Mouse (Mus musculus): ENCODE measurements around the gene Clasp2. TPM values are rescaled to one million over a fixed set of nuclear protein-coding genes. Genes with fewer than 3 reads are reported as not detected.
"Not testable (repeated sequence)": the region's sequence is repeated elsewhere in the genome, so short reads cannot be mapped to it uniquely, and the experiment has no call there.

Gene Clasp2
- polyA plus RNA-seq, 1 experiment from 2014 or later: 12.7 TPM

DNA sequence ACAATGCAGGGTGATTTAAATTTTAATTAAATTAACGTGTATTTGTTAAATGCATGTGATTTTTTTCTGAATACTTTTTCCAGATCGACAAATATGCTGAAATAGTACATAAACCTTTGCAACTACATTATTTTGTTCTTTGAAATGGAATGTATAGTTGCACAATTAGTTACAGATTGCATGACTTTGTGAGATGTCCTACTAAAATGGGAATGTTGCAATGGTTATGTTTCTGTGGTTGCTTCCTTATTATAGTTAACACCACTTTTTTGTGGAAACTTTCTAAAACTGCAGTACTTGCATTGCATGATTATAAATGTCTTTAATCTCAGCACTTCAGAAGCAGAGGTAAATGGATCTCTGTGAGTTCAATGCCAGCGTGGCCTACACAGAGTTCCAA, 153.6 kb downstream of the Clasp2 start:
- Histone ChIP-seq H3K27me3 (ENCODE audit: insufficient read depth, low read length) (no peaks in the 10 kb centered on the region), H3K27ac (no peak overlapping the region), H3K9me3 (replicated peaks; ENCODE audit: low read length) (no peaks in the 10 kb centered on the region), H3K4me1 (replicated peaks; ENCODE audit: insufficient read depth, low read length) (no peaks in the 10 kb centered on the region), H3K4me3 (replicated peaks; ENCODE audit: low read depth, low read length) (no peak overlapping the region), H3K4me2 (ENCODE audit: low read length) (no peak overlapping the region), H3K36me3 (ENCODE audit: insufficient read depth, low read length) (0 out of 2 replicates have a peak, but pooled peaks cover 4% of the 10 kb centered on the region), H3K9ac (ENCODE audit: low read depth, low read length) (no peak overlapping the region)
- ATAC-seq (replicated peaks; ENCODE audit: low FRiP score, low read depth): no peak
- WGBS: 95% methylated on average over 3 of the region's 3 CpGs
- TF ChIP-seq CTCF (IDR thresholded peaks at IDR 0.05; ENCODE audit: low read depth): no peak
- no peak for DNase-seq (ENCODE audit: low spot score)

GRCm38 (mm10) chr9:113903136-113903535, 161.9 kb downstream of the Clasp2 start:
- no peaks in the 10 kb centered on the region for H3K4me1 ChIP-seq (replicated peaks; ENCODE audit: insufficient read depth, low read length)
- no peak overlapping the region for H3K9ac ChIP-seq (ENCODE audit: low read depth, low read length)
- ATAC-seq (replicated peaks; ENCODE audit: low FRiP score, low read depth) (no peak), DNase-seq (ENCODE audit: low spot score) (peak; percentile 15)
- no peak overlapping the region for H3K4me2 ChIP-seq (ENCODE audit: low read length)
- H3K9me3 ChIP-seq (replicated peaks; ENCODE audit: low read length): no peaks in the 10 kb centered on the region
- H3K27ac ChIP-seq: no peak overlapping the region
- peaks cover 24% of the 10 kb centered on the region for H3K36me3 ChIP-seq (ENCODE audit: insufficient read depth, low read length)
- no peak overlapping the region for H3K4me3 ChIP-seq (replicated peaks; ENCODE audit: low read depth, low read length)
- no peak for TF ChIP-seq CTCF (IDR thresholded peaks at IDR 0.05; ENCODE audit: low read depth)
- no peaks in the 10 kb centered on the region for H3K27me3 ChIP-seq (ENCODE audit: insufficient read depth, low read length)
- WGBS: 66% methylated on average over 4 of the region's 4 CpGs

GRCm38 (mm10) chr9:113904315-113904714, 163.0 kb downstream of the Clasp2 start:
- DNase-seq (ENCODE audit: low spot score); H3K4me1 ChIP-seq (replicated peaks; ENCODE audit: insufficient read depth, low read length); H3K9me3 ChIP-seq (replicated peaks; ENCODE audit: low read length); H3K27ac ChIP-seq; H3K4me3 ChIP-seq (replicated peaks; ENCODE audit: low read depth, low read length); H3K27me3 ChIP-seq (ENCODE audit: insufficient read depth, low read length); H3K4me2 ChIP-seq (ENCODE audit: low read length); ATAC-seq (replicated peaks; ENCODE audit: low FRiP score, low read depth); H3K9ac ChIP-seq (ENCODE audit: low read depth, low read length): not testable (repeated sequence)
- peaks cover 31% of the 10 kb centered on the region for H3K36me3 ChIP-seq (ENCODE audit: insufficient read depth, low read length)
- WGBS: 94% methylated on average over 6 of the region's 6 CpGs
- peak; percentile 54 for TF ChIP-seq CTCF (IDR thresholded peaks at IDR 0.05; ENCODE audit: low read depth)

DNA sequence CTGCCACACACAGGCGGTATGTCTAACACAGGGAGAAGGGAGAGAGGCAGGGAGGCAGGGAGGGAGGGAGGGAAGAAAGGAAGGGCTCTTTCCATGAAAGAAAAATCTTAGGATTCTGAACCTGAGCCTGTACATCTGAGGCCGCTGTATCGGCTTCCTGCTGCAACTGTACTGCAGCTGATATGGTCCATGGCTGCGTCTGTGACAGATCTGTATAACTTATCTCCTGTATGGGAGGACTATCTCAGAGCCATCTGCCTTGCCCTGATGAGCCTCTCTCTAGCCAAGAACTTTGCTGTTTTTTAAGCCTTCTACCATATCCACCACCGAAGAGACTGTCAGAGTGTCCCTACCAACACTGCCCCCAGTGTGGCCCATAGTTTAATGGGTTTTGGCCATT, 174.5 kb downstream of the Clasp2 start:
- no peaks in the 10 kb centered on the region for H3K27me3 ChIP-seq (ENCODE audit: insufficient read depth, low read length)
- TF ChIP-seq CTCF (IDR thresholded peaks at IDR 0.05; ENCODE audit: low read depth): no peak
- no peaks in the 10 kb centered on the region for H3K4me1 ChIP-seq (replicated peaks; ENCODE audit: insufficient read depth, low read length)
- H3K4me3 ChIP-seq (replicated peaks; ENCODE audit: low read depth, low read length): no peak overlapping the region
- H3K9me3 ChIP-seq (replicated peaks; ENCODE audit: low read length): no peaks in the 10 kb centered on the region
- no peak for ATAC-seq (replicated peaks; ENCODE audit: low FRiP score, low read depth)
- H3K9ac ChIP-seq (ENCODE audit: low read depth, low read length): no peak overlapping the region
- DNase-seq (ENCODE audit: low spot score): no peak
- WGBS: 96% methylated on average over 5 of the region's 5 CpGs
- no peak overlapping the region for H3K4me2 ChIP-seq (ENCODE audit: low read length)
- peaks cover 29% of the 10 kb centered on the region; the same call in 1 of the 2 replicates for H3K36me3 ChIP-seq (ENCODE audit: insufficient read depth, low read length)
- no peak overlapping the region for H3K27ac ChIP-seq

DNA sequence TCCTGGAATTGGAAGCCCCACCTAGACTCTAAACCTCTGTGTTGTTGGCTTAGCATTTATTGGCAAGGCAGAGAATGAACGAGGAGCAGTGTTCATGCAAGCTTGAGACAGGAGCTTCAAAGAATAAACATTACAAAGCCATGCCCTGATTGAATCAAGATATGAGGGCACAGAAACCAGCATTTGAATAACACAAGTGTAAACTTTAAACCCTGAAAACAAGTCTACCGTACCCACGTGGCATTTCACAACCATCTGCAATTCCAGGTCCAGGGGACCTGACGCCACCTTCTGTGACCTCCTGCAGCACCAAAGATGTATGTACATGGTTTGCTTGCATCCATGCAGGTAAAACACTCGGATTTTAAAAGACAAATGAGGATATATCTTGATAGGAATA, 181.4 kb downstream of the Clasp2 start:
- no peak for ATAC-seq (replicated peaks; ENCODE audit: low FRiP score, low read depth)
- no peak overlapping the region for H3K4me3 ChIP-seq (replicated peaks; ENCODE audit: low read depth, low read length)
- H3K27ac ChIP-seq: no peak overlapping the region
- peaks cover 6% of the 10 kb centered on the region; the same call in 1 of the 2 replicates for H3K36me3 ChIP-seq (ENCODE audit: insufficient read depth, low read length)
- no peaks in the 10 kb centered on the region for H3K9me3 ChIP-seq (replicated peaks; ENCODE audit: low read length)
- no peak for TF ChIP-seq CTCF (IDR thresholded peaks at IDR 0.05; ENCODE audit: low read depth)
- DNase-seq (ENCODE audit: low spot score): no peak
- WGBS: 92% methylated on average over 5 of the region's 5 CpGs
- H3K9ac ChIP-seq (ENCODE audit: low read depth, low read length): no peak overlapping the region
- no peak overlapping the region for H3K4me2 ChIP-seq (ENCODE audit: low read length)
- H3K27me3 ChIP-seq (ENCODE audit: insufficient read depth, low read length): no peaks in the 10 kb centered on the region
- no peaks in the 10 kb centered on the region for H3K4me1 ChIP-seq (replicated peaks; ENCODE audit: insufficient read depth, low read length)

GRCm38 (mm10) chr9:113924883-113925282, 183.6 kb downstream of the Clasp2 start:
- Histone ChIP-seq H3K4me1 (replicated peaks; ENCODE audit: insufficient read depth, low read length) (no peaks in the 10 kb centered on the region), H3K27me3 (ENCODE audit: insufficient read depth, low read length) (no peaks in the 10 kb centered on the region), H3K36me3 (ENCODE audit: insufficient read depth, low read length) (peaks cover 6% of the 10 kb centered on the region; the same call in 1 of the 2 replicates), H3K9me3 (replicated peaks; ENCODE audit: low read length) (no peaks in the 10 kb centered on the region), H3K27ac (no peak overlapping the region), H3K4me3 (replicated peaks; ENCODE audit: low read depth, low read length) (no peak overlapping the region), H3K4me2 (ENCODE audit: low read length) (no peak overlapping the region), H3K9ac (ENCODE audit: low read depth, low read length) (no peak overlapping the region)
- ATAC-seq (replicated peaks; ENCODE audit: low FRiP score, low read depth) (no peak), DNase-seq (ENCODE audit: low spot score) (no peak)
- TF ChIP-seq CTCF (IDR thresholded peaks at IDR 0.05; ENCODE audit: low read depth): no peak
- WGBS: 89% methylated on average over 5 of the region's 5 CpGs

DNA sequence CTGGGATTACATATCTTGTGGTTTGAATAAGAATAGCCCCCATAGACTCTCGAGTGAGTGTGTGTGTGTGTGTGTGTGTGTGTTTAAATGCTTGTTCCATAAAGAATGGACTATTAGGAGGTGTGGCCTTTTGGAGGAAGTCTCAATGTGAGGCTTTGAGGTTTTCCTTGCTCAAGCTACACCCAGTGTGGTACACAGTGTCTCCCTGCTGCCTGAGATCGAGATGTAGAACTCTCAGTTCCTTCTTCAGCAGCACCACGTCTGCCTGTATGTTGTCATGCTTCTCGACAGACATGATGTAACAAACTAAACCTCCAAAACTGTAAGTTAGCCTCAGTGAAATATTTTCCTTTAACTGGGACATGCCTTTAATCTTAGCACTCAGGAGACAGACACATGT, 187.3 kb downstream of the Clasp2 start:
- H3K27ac ChIP-seq: no peak overlapping the region
- no peak for DNase-seq (ENCODE audit: low spot score)
- H3K4me3 ChIP-seq (replicated peaks; ENCODE audit: low read depth, low read length): no peak overlapping the region
- no peaks in the 10 kb centered on the region for H3K9me3 ChIP-seq (replicated peaks; ENCODE audit: low read length)
- no peaks in the 10 kb centered on the region; the same call in 1 of the 2 replicates for H3K36me3 ChIP-seq (ENCODE audit: insufficient read depth, low read length)
- 88% methylated on average over 4 of the region's 4 CpGs for WGBS
- no peak for TF ChIP-seq CTCF (IDR thresholded peaks at IDR 0.05; ENCODE audit: low read depth)
- no peak for ATAC-seq (replicated peaks; ENCODE audit: low FRiP score, low read depth)
- peaks cover 10% of the 10 kb centered on the region; the same call in 1 of the 2 replicates for H3K4me1 ChIP-seq (replicated peaks; ENCODE audit: insufficient read depth, low read length)
- H3K27me3 ChIP-seq (ENCODE audit: insufficient read depth, low read length): no peaks in the 10 kb centered on the region
- H3K9ac ChIP-seq (ENCODE audit: low read depth, low read length): no peak overlapping the region
- H3K4me2 ChIP-seq (ENCODE audit: low read length): no peak overlapping the region

Measured in kidney, postnatal 0 days (tissue).